Comparison of ENCODE assay signal across 8 mouse cellular contexts in genomic region chr11:6414751-6415550, GRCm38 (mm10). TPM values are rescaled to one million over a fixed set of nuclear protein-coding genes. Genes with fewer than 3 reads are reported as not detected.
DNase-seq lines count a peak whose midpoint lies in the region; ATAC-seq lines count a peak whose summit lies in the region.

TSS of gene Ppia (plus strand) at chr11:6415443.

- intact Hi-C loops in heart, postnatal 25 days (cut with DNase I), result no loop called here
- intact Hi-C loops in left cerebral cortex, postnatal 14 days (cut with DNase I), result no loop called here

- H3K27me3 ChIP-seq in forebrain, embryonic 11.5 days (ENCODE audit: control insufficient read depth, insufficient read depth, low read length), result no peaks in the 10 kb centered on the region
- H3K27me3 ChIP-seq in midbrain, embryonic 11.5 days (ENCODE audit: control insufficient read depth, insufficient read depth, low read length), result no peaks in the 10 kb centered on the region

- no peaks in the 10 kb centered on the region for H3K9me3 ChIP-seq in forebrain, embryonic 11.5 days (ENCODE audit: control insufficient read depth, low read length)
- no peaks in the 10 kb centered on the region for H3K9me3 ChIP-seq in midbrain, embryonic 11.5 days (ENCODE audit: control insufficient read depth, low read length)

- 8% methylated on average over 21 of the region's 21 CpGs for WGBS in forebrain, embryonic 11.5 days
- 11% methylated on average over 21 of the region's 21 CpGs for WGBS in midbrain, embryonic 11.5 days

- peak; percentile 64; the same call in 1 of the 2 replicates for ATAC-seq in forebrain, embryonic 11.5 days (replicated peaks; ENCODE audit: low FRiP score)
- ATAC-seq in midbrain, embryonic 11.5 days (ENCODE audit: low FRiP score), result peak; percentile 73; the same call in 1 of the 2 replicates

- peak; percentile 44 for DNase-seq in kidney, adult 9 months
- no peak for DNase-seq in kidney, adult 8-10 months
- DNase-seq in adrenal gland, adult 8-10 months, result no peak
- DNase-seq in forebrain, embryonic 11.5 days (ENCODE audit: low spot score), result no peak
- DNase-seq in heart, postnatal 25 days (ENCODE audit: low spot score), result no peak
- peak in 1 of 2 experiments; percentile 74 for DNase-seq in left cerebral cortex, postnatal 14 days (ENCODE audit: low spot score in 2 of 2)
- no peak for DNase-seq in midbrain, embryonic 11.5 days (ENCODE audit: low spot score, missing footprints)
- no peak for DNase-seq in c-Kit-positive CD71-positive TER-119-positive erythroid progenitor cells, embryonic 14.5 days (ENCODE audit: low spot score)

- H3K4me1 ChIP-seq in forebrain, embryonic 11.5 days (replicated peaks; ENCODE audit: control insufficient read depth, insufficient read depth, low read length), result peaks cover 3% of the 10 kb centered on the region
- H3K4me1 ChIP-seq in midbrain, embryonic 11.5 days (ENCODE audit: control insufficient read depth, insufficient read depth, low read length), result peaks cover 13% of the 10 kb centered on the region; the same call in 1 of the 2 replicates

- H3K27ac ChIP-seq in forebrain, embryonic 11.5 days (ENCODE audit: low read depth, low read length), result peak within 1 kb of the TSS; percentile 93
- H3K27ac ChIP-seq in midbrain, embryonic 11.5 days (ENCODE audit: low read depth, low read length), result peak within 1 kb of the TSS; percentile 85

- peaks cover 5% of the 10 kb centered on the region; the same call in 1 of the 2 replicates for H3K36me3 ChIP-seq in forebrain, embryonic 11.5 days (ENCODE audit: control insufficient read depth, insufficient read depth, low read length)
- peaks cover 6% of the 10 kb centered on the region; the same call in 1 of the 2 replicates for H3K36me3 ChIP-seq in midbrain, embryonic 11.5 days (ENCODE audit: control insufficient read depth, insufficient read depth, low read length)

- peak within 1 kb of the TSS; percentile 96 for H3K4me3 ChIP-seq in forebrain, embryonic 11.5 days (ENCODE audit: low read depth, low read length)
- peak within 1 kb of the TSS; percentile 92 for H3K4me3 ChIP-seq in midbrain, embryonic 11.5 days (ENCODE audit: low read depth, low read length)

- peak within 1 kb of the TSS; percentile 97 for H3K9ac ChIP-seq in forebrain, embryonic 11.5 days (ENCODE audit: low read length)
- peak within 1 kb of the TSS; percentile 97 for H3K9ac ChIP-seq in midbrain, embryonic 11.5 days (ENCODE audit: low read length)

- peak within 1 kb of the TSS; percentile 67 for H3K4me2 ChIP-seq in forebrain, embryonic 11.5 days (ENCODE audit: low read depth, low read length, severe bottlenecking)
- H3K4me2 ChIP-seq in midbrain, embryonic 11.5 days, result peak within 1 kb of the TSS; percentile 57

RNA-seq across cellular contexts. Expression of gene Ppia, which starts in this region (rescaled TPM):
- total RNA-seq in adrenal gland, adult 8-10 months (2022), result 1,000 to 10,000 TPM; 1,457 to 1,759 (median 1,529) TPM
- polyA plus RNA-seq in forebrain, embryonic 11.5 days (2014; fragmentation: Nextera tagmentation; extraction: Ambion mirVana), result 4,588 and 4,913 TPM in 2 replicates
- 100 to 1,000 TPM; 316 to 357 TPM for total RNA-seq in heart, postnatal 25 days (2021)
- total RNA-seq in left cerebral cortex, postnatal 14 days (2021), result 1,000 to 10,000 TPM; 2,019 to 2,143 TPM
- 5,393 and 5,428 TPM in 2 replicates for polyA plus RNA-seq in midbrain, embryonic 11.5 days (2014; fragmentation: Nextera tagmentation; extraction: Ambion mirVana)

Comparison
In these comparisons a context has a peak if more than half of its experiments do, and no peak if none do; other contexts are left out.
1. RNA of gene Ppia (total RNA-seq): 2,019 to 2,143 TPM in left cerebral cortex, postnatal 14 days and 1,457 to 1,759 TPM in adrenal gland, adult 8-10 months; 316 to 357 TPM in heart, postnatal 25 days; every median in the first group is over 4 times any median in the second.